Mouse (Mus musculus) forelimb bud, embryonic 11.5 days (tissue): ENCODE data around the gene Mrps27.

ENCODE experiments used
- DNase-seq: peaks from one replicate; pipeline ENCODE4 v3.0.0-alpha.2; 2012; ENCODE audit warnings: low read depth, low spot score

The Mrps27 gene

DNA sequence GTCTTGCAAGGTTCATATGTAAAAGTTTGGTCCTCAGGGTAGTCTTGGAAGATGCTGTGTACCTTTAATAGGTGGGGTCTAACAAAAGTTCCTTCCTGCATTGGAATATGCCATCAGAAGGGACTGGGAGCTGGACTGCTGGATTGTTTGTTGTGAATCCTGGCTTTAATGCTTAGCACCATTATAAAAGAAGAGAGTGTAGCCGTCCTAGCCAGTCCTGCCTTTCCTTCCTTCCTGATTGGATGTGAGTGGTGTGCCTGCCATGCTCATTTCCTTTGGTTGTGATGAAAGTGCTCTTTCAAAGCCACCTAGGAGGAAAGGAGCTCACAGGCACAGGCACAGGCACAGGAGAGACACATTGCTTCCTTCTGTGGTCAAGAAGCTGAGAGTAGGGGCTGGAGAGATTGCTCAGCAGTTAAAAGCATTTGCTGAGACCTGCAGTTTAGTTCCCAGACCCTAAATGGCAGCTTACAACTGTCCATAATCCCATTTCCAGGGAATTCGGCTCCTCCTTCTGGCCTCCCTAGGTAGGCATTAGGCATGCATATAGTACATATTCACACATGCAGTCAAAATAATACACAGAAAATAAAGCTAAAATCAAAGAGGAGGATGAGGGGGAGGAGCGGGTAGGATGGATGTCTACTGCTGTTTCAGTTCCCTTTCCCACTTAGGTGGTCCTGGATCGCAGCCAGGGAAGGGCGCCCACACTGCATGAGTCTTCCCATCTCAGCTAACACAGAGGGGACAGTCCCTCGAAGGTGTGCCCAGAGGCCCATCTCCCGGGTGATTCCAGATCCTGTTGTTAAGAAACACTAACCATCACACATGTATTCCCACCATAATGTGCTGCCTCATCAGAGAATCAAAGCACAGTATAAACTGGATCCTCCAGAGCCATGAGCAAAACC is 43.6 kb downstream of the Mrps27 start:
- no peak for DNase-seq

DNA sequence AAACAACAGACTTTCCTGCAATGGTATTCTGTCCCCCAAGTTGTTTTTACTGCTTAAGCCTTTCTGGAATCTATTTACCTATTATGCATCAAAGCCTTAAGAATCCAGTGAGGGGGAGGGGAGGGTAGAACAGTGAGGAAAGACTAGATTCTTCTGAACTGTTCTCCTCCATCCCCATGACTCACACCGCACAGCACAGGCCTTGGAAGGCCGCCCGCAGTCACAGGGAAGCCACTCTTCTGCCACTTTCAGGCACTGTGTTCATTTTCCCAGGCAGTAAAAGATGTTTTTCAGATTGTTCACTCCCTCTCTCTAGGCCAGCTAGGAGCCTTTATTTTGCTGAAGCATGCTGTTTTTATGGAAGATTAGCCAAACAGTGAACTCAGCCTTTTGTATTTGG is 46.8 kb downstream of the Mrps27 start:
- DNase-seq: no peak

DNA sequence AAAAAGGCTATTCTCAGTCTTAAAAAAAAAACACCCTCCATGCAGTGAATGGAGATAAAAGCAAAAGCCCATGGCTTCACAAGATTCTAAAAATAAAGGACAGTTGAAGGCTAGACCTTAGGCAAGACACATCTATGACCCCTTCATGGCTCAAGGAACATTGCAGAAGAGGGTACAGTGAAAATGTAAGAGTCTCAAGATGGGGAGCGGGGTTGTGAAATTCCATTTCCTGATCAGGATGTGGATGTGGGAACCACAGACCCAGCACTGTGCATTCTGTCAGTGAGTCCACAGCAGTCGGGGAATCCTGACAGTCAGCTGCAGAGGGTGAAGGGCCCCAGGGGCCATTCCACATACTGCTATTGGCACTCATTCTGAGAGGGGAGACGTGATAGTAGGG is 48.5 kb downstream of the Mrps27 start:
- no peak for DNase-seq

DNA sequence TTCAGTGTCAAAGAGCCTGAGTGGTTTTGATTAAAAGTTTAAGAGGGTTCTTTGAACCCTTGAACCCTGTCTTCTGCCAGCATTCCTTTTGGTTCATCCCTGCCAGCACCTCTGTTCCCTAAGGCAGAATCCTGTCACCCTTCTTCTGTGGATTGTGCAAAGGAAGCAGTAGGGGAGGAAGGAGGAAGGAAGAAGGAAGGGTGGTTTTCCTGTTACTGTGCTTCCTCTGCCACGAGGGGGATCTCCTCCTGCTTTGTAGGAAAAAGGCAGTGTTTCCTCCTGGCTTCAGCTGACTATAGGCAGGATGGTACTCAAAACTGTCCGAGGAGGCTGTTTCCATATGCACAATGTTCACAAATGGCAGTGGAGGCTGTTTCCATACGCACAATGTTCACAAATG is 50.1 kb downstream of the Mrps27 start:
- no peak for DNase-seq

DNA sequence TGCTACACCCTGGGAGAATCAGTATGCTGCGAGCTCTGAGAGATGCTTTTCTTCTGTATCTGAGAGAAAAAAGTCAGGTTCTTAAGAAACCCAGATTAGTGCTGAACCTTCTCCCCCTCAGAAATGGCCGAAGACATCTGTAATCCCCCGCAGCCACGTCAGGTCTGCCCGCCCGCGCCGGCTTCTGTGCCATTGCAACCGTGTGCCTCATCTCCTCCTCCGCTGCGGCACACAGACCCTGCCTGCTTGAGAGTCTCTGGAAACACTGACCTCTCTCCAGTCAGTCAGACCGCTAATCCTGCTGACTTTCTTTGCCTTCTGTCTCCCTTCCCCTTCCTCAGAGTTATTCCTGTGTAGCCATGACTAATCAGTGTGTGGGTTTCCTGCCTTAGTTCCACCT is 50.9 kb downstream of the Mrps27 start:
- DNase-seq: no peak

DNA sequence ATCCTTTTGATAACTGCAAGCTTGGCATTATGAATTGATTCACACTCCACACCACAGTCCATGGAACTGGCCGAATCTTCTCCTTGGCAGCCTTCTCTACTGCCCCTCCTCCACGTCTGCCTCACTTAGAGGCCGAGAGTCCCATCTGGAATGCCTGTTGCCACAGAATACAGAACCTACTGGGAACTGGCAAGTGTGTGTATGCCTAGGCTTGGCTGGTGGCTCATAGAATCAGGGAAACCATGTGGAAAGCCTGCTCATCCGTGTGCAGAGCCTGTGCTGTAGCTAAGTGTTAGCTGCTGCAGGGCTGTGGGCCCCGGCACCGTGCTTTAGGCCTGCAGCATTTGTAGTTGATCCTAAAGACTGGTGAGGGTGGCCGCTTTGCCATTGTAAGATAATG is 52.6 kb downstream of the Mrps27 start:
- no peak for DNase-seq

DNA sequence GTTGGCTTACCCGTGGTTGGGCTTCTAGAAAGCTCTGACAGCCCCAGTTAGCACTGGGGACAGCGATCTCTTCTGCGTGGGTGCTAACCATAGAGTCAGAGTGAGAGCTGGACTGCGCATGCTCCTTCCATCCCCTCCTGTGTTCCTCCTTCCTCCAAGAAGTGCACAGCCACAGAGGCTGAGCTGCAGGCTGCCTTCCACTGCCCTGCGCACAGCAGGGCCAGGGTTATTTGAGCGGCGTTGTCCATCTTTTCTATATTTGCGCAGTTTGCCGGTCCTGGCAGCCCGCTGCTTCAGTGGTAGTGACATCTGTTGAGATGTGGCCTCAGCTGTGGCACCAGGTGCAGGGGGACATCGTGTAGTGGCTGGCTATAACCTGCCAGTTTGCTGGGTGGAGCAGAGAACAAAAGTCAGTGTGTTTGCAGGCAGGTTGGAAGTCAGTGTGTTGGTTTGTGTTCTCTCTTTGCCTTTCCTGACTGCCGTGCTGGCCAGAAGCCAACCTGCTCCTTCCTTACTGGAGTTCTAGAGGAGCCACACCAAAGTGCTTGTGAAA is 53.6 kb downstream of the Mrps27 start:
- DNase-seq: no peak

DNA sequence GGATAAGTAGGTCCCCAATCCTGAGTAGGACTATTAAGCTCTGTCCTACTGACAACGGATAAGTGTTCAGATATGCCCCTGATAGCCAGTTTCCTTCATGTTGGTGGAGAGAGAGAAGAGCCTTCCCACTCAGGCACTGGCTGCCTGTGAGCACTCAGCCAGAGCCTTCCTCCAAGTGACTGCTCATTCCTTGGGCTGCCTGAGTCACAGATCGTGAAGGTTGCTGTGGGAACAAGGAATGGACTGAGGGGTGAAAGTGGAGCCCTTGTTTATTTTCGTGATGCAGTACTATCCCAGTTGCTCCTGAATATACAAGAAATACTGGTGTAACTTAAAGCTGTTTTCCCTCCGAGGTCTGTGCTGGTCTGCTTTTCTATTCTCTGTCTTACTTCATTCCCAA is 54.8 kb downstream of the Mrps27 start:
- no peak for DNase-seq

DNA sequence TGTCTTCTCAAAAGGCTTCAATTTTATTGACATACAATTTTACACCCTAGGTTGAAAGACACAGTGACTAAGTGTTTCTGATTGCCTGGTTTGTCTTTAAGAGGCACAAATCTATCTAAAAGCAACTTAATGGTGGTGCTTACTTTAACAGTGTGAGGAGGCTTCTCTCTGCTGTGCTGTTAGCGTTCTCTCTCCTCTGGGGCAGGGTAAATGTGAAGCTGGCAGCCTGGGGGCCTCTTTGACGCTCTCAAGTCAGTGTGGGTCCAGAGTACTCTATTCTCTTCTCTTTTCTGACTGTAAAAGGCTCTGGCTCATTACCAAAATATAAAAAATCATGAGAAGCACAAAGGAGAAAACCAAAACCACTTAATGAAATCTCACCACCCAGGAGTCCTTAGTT is 64.6 kb downstream of the Mrps27 start:
- no peak for DNase-seq

DNA sequence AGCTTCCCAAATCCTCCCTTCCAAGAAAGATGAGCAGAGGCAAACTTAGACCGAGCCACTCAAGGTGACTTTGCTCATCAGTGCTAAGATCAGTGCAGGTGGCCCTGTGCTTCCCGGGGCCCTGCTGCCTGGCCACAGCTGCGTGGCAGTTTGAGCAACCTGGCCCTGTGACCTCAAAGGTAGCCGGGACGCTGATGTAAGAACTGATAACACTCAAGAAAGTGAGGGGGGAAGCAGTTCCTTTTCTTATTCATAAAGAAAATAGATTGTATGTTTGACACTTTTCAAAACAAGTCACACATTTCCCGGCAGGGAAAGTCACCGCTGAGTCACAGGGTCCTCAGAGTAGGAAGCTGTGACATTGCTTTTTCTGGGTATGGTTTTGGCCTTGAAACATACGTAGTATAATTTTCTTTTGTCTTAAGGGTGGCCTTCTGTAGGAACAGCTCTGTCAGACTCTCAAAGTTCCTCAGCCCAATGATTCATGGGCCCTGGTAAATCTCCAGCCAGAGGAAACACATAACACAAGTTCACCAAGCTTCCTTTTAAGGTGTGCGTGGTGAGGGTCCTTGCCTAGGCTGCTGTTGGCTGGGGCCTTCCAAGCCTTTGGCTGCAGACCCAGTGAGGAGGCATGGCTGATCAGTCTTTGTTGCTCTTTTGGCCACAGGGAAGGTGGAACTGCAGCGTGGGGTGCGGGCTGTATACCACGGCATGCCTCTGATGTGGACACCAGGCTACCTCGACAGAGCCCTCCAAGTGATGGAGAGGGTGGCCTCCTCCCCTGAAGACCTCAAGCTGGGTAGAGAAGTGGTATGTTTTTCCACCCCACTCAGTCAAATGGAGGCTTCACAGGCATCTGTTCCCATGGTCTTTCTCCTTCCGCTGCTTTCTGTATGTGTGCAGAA is 66.3 kb downstream of the Mrps27 start:
- no peak for DNase-seq

DNA sequence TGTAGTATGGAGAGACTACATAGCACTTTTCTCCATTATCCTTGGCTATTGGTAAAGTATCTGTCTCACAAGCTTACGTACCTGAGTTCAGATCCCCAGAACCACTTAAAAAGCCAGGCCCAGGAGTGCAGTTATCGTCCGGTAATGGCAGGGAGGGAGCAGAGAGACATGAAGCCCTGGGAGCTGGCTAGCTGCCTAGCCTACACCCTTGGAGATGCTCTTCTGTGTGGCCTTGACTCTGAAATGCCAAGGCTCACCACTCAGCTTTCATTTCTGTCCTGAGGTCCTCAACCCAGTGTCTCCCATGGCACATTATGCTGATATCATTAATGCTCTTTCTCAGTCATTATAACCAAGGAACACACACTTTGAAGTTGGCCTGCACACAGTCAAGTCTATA is 67.2 kb downstream of the Mrps27 start:
- DNase-seq: no peak

DNA sequence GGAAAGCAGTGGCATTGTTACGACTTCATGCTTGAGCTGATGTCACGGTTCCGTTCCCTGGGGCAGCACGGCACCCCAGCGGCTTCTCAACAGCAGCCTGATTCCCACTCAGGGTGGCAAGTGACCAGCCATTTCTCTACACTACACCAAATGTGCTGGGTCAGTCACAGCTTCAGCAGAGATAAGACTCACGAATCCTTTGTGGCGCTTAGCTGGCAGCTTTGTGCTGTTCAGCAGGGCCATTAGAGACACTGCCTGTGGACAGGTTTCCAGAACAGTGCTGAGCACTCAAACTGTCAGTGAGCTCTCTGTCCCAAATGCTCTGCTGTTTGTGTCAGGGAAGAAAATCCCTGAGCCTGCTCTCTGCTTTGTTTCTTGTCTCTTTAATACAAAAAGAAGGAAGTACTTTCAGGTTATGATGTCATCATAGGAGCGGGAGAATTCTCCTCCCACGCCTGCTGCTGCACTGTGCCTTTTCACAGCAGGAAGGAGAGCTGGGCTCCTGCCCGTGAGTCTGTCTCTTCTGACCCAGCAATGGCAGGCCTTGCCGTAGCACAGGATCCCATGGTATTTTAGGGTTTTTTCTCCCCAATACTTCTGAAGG is 68.0 kb downstream of the Mrps27 start:
- peak; percentile 24 for DNase-seq

DNA sequence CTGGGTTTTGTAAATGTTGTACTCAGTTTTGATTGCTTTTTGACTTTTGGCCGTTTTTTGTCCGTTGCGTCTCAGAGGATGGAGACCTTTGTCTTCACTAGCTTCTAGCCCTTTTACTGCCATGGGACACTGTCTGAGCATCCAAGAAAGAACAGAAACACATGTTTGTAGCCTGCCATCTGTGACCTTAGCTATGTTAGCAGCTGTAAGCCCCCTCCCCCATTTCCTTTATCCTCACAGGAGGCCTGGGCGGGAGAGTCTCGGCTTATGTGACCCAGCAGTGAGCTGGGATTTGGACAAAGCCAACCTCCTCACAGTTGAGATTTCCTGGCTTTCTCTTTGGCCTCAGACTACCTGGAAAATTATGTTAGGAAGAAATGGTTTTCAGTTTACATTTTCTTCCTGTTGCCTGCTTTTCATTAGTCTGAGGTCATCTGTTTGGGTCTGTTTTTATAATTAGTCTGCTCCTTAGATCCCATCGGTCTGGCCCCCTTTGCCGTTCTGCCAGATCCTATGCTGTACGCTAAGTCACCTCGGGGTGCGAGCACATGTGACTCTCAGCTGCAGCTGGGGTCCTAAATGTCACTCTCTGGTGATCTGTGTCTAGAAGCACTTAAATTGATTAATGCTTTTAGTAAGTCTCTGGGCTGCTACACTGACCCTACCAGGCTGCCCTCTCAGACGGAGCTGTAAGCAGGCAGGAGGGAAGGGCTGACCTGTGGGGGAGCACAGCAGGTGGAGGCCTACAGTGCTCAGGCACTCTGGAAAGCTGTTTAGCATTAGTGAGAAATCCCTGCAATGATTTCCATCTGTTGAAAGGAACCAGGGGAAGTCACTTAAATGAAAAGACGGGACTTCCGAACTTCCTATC is 69.1 kb downstream of the Mrps27 start:
- DNase-seq: peak; percentile 89

DNA sequence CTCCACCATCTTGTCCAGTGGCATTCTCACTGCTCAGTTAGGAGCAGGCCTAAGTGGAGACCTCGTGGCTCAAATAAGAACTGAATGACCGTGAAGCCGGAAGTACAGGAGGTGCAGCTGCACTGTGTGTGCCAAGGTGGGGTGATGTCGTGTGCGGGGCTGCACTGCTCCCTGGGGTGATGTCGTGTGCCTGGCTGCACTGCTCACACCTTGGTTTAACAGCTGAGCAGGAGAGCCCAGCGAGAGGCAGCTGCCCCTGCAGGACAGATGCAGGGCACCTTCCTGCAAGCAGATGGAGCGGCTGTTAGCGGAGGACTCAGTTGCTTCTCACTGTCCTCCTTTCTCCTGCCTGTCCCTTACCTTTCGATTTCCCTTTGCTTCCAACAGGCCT is 69.8 kb downstream of the Mrps27 start:
- DNase-seq: no peak

DNA sequence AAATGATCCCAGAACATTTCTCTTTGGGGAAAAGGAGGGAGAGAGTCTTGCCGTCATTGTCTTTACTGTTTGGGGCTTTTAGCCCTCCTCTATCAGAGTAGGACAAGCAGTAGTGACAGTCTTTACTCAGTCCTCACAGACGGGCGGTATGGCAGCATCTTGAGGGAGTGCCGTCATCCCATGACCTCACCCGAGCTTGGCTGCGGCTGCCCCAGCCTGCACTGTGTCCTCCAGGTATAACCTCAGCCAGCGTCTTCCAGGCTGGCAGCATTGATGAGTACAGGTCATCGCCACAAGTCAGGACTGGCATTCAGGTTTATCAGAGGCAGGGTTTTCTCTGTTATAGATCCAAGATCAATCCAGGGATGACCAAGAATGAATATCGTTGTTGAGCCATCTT is 72.0 kb downstream of the Mrps27 start:
- DNase-seq: no peak

DNA sequence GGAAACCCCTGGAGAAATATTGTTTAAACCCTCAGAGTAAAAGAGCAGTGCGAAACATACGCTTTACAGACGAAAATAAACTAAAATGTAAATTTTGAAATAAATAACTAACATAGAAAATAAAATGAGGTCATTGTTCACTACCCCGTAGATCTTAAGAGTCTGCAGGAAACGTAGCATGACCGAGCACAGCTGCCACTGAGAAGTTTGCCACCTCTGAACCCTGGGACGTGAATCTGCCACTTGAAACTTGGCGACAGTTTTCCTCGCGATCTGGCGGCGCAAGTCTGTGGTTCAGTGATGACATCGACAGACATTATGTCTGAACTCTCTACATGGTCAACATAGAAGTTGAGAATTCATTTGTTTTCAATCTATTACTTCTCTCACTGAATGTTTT is 79.0 kb downstream of the Mrps27 start:
- DNase-seq: no peak

DNA sequence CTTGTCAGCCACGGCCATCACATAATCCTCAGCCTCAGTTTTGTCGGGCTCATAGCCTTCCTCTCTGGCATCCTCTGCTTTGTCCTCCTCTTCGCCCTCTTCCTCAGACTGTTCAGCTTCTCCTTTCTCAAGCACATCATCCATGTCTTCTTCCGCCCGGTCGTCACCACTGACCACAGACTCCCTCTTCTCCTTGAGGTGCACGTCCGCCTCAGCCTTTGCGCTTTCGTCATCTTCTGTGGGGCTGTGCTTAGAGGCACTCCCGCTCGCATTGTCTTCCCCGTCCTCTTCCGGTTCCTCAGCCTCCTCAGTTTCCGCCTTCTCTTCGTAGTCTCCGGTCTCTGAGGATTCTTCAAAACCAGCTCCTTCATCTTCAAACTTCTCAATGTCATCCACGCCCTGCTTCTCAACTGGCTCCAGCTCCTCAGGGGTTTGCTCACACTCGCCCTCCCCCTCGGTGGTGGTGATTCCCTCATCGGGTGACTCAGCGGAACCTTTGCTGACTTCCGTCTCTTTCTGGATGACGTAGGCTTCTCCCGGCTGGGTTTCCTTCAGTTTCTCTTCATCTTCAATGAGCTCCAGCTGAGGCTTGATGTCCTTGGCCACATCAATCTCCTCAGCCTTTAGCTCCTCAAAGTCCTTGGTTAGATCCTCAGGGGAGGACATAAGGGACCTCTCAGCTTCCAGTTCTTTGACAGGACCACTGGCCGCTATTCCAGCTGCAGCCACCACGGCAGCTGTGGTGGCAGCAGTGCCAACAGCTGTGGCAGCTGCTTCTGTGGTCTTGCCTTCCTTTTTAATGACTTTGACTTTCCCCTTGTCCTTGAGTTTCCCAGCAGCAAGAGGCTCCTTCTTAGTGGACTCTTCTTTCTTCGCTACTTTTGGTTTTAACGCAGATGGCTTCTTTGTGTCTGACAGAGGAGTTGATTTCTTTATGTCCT is 88.8 kb downstream of the Mrps27 start:
- no peak for DNase-seq

DNA sequence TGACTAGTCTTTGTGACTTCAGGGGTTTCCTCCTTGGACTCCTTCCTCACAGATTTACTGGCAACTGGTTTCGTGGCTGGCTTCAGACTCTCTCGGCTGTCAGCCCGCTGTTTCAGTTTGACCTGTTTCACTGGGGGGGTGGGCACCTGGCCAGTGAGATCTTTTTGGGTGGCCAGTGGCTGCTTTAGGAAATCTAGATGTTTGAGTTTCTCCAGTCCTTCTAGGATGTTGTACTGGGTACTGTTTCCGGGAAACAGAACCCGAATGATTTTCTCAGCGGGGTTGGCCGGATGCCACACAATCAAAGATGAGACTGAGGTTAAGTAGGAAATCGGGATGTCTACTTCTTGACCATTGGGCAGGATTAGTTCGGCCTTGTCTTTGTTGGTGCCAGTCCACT is 89.9 kb downstream of the Mrps27 start:
- no peak for DNase-seq

DNA sequence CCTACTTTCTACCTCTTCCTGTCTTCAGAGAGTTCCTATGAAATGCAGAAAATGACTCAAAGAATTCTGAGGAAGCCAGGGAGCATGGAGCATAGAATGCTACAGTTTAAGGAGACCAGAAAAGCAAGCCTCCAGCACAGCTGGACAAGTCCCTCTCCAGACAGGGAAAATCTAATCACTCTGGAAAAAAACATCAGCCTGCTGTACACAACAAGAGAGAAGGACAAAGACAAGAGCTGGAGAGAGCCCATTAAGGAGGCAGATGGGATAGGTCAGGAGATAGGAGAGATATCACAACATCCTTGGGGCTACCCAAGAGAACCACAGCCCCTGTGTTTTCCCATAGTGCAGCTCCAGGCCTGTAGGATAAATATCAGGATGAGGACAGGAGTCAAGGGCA is 92.5 kb downstream of the Mrps27 start:
- DNase-seq: no peak

DNA sequence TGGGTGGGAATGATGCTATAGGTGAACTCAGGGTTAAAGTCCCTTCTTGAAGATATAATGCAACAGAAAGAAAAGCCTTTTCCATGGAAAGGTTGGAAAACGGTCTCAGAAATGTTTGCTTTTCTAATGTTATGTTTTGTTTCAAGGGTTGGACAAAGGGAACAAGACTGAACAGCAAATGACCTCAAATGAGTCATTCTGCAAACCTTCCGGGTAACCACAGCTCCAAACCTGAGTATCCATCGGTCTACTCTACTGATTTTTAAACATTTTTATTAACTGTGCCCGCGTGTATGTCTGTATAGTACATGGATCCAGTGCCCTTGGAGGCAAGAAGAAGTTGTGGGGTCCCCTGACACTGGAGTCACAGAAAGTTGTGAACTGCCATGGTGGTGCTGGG is 94.8 kb downstream of the Mrps27 start:
- DNase-seq: no peak
